Mouse (Mus musculus) cerebellum, adult 2 months (tissue): ENCODE results near the gene Slc9a3r1.

ENCODE experiments used
- CTCF ChIP-seq: fragments of 200-500 bp; IDR thresholded peaks from 2 replicates; pipeline ENCODE4 v1.5.1; 2011; ENCODE audit warnings: low read depth, mild to moderate bottlenecking, control low read depth, low read length, moderate library complexity, borderline replicate concordance; ENCODE audit not compliant: insufficient read depth
- POLR2A ChIP-seq: fragments of 200-500 bp; IDR thresholded peaks from 2 replicates; pipeline ENCODE4 v1.6.1; 2011; ENCODE audit warnings: low read length, control low read depth, borderline replicate concordance; ENCODE audit not compliant: insufficient read depth

GRCm38 (mm10) chr11:115169430-115169829 is 6.3 kb downstream of the Slc9a3r1 start:
- TF ChIP-seq POLR2A, result no peak
- no peak for TF ChIP-seq CTCF
